Mouse (Mus musculus): ENCODE results near the gene 4933427D14Rik.

- TF ChIP-seq POLR2A (IDR thresholded peaks at IDR 0.05; ENCODE audit: borderline replicate concordance, extremely low read depth, insufficient read depth, insufficient read length, poor library complexity, severe bottlenecking) (no peak), CTCF (IDR thresholded peaks at IDR 0.05; ENCODE audit: borderline replicate concordance, extremely low read depth, insufficient read depth, insufficient read length) (no peak)
Observed at GRCm38 (mm10) chr11:72255629-72256028, 48.4 kb upstream of the 4933427D14Rik start.
